Mouse (Mus musculus) myocyte (in vitro differentiated cells): ENCODE results near the gene Rfx3.

Experiments used
- CEBPB ChIP-seq: IDR thresholded peaks from 2 replicates; pipeline ENCODE4 v1.6.1; 2011; ENCODE audit warnings: mild to moderate bottlenecking, moderate library complexity; ENCODE audit not compliant: poor library complexity, insufficient read depth, severe bottlenecking
- POLR2A ChIP-seq: IDR thresholded peaks from one replicate; pipeline ENCODE4 v1.6.1; 2011; ENCODE audit warnings: low read depth, mild to moderate bottlenecking, control low read depth, moderate library complexity; ENCODE audit not compliant: insufficient read length

DNA sequence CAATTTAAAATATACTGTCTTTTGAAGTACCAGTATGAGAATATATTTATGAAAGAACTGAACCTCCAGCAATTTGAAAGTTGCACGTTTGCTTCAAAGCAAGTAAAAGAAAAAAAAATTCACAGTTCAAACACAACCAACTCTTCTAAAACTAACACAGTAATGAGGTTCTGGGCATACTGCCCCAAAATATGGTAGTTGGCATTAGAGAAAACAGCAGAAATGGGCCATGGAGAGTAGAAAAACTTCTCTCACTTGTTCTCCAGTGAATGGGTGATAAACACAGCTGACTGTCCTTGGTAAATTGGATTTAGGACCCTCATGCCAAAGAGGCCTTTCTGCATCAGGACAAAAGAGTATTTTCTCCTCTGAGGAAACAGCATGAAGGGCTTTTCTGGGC lies 182.7 kb downstream of the Rfx3 start:
- TF ChIP-seq CEBPB, result no peak
- no peak for TF ChIP-seq POLR2A
